Mouse (Mus musculus) c-Kit-negative CD71-positive TER-119-positive erythroid progenitor cells, embryonic 14.5 days (primary cell): Measurements from ENCODE around the gene Hvcn1.
"Not testable (repeated sequence)": the region's sequence is repeated elsewhere in the genome, so short reads cannot be mapped to it uniquely, and the experiment has no call there.

Experiments used
- DNase-seq: peaks from one replicate; pipeline ENCODE4 v3.0.0-alpha.2; 2013; ENCODE audit warnings: low read depth, low spot score

Hvcn1 gene

DNA sequence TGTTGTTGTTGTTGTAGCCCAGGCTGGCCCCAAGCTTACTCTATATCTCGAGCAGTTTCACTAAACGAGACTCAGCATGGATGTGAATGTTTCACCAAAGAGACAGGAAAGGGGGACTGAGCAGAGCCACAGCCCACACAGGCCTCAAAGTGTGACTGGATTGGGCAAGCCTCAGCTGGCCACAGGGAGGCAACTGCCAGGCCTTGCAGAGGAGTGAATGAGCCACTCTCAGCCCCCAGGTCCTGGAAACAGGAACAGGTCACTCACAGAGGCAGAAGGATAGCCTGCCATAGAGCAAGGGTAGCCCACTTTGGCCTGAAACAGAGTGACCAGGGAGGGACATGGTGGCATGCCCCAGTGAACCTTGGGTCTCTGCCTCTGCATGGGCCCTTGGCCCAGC is 2.4 kb upstream of the Hvcn1 start:
- DNase-seq = no peak

DNA sequence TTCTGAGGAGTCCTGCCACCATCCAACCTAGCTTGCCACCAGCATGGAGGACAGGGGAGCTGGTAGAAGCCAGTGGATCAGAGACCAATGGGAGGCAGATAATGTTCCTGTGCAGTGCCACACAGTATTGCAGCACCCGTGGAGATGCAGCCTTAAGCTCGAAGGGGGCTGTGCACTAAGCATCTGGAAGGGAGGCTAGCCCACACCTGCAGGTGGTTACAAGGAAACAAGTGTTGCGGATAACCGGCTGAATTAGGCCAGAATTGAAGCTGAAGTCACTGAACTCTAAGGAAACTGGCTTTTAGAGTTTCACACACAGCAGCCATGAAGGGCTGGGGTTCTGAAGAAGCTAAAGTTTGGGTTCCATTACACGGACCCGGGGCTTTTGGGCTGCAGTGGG is 2.3 kb downstream of the Hvcn1 start:
- no peak for DNase-seq

GRCm38 (mm10) chr5:122209591-122210368 is 3.2 kb downstream of the Hvcn1 start:
- DNase-seq = no peak

GRCm38 (mm10) chr5:122210890-122211289 is 4.3 kb downstream of the Hvcn1 start:
- no peak for DNase-seq

DNA sequence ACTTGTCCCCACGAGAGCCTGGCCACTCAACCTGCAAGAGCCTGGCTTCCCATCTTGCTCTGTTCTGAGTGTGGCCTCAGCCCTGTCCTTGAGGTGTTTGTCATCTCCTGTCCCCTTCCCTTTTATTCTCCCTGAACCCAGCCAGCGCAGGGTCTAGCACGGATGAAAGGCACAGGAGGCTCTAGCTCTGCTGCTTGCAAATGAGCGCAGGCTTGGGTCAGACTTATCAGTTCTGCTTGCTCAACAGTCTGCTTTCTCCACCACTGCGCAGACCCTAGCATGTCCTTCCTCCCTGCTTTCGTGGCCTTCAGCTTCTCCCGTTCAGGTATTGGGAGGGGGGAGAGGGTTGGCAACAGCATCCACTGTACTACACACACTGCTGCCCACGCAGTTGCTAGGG is 5.5 kb downstream of the Hvcn1 start:
- no peak for DNase-seq

- not testable (repeated sequence) for DNase-seq
Observed at GRCm38 (mm10) chr5:122212820-122213219, 6.2 kb downstream of the Hvcn1 start.

- DNase-seq = no peak
Observed at GRCm38 (mm10) chr5:122213861-122214260, 7.3 kb downstream of the Hvcn1 start.

DNA sequence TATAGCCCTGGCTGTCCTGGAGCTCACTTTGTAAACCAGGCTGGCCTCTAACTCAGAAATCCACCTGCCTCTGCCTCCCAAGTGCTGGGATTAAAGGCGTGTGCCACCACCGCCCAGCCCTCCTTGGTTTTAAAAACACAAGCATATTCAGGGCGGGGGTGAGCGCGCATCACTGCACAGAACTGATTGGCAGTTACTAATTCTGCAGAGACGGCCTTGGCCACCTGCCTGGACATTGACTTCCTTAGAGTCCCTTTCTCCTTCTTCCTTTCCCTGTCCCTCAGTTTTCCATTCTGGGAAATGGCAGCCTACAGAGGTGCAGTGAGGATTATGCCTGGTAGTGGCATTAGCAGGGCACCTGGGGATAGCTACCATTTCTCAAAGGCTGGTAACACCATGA is 11.0 kb downstream of the Hvcn1 start:
- DNase-seq = no peak

- DNase-seq = no peak
Observed at GRCm38 (mm10) chr5:122218109-122218905, 11.7 kb downstream of the Hvcn1 start.

- no peak for DNase-seq
Observed at GRCm38 (mm10) chr5:122218928-122219327, 12.3 kb downstream of the Hvcn1 start.

- no peak for DNase-seq
Observed at GRCm38 (mm10) chr5:122219655-122220629, 13.3 kb downstream of the Hvcn1 start.

DNA sequence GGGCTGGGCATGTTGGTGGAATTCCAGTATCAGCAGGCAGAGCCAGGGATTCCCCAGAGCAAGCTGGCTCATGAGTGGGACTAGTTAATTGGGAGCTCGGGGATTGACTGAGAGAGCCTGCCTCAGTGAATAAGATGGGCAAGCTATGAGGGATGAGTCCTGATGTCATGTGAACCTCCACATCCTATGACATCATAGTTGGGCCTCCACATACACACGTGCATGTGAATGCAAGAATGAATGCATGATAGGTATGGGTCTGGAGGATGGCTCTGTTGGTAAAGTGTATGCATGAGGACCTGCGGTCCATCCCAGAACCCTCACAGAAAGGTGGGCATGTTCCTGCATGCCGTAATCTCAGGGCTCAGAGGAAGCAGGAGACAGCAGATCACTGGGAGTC is 14.5 kb downstream of the Hvcn1 start:
- DNase-seq = no peak

DNA sequence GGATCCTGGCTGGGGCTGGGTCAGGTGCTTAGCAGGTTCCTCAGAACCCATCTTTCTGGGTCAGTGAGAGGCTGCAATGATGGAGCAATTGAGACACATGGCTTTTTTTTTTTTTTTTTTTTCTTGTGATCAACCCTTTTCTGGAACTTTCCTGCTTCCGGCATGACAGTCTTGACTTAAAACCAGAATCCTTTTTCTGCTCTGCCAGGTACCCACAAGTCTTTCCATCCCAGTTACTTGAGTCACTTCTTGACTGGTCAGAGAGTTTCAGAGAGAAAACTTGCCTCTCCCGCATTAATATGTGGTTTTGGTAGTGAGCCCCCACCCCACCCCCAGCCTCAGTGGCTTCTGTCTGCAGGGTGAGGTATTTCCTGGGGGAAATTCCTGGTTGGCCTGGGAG is 17.7 kb downstream of the Hvcn1 start:
- DNase-seq = no peak

DNA sequence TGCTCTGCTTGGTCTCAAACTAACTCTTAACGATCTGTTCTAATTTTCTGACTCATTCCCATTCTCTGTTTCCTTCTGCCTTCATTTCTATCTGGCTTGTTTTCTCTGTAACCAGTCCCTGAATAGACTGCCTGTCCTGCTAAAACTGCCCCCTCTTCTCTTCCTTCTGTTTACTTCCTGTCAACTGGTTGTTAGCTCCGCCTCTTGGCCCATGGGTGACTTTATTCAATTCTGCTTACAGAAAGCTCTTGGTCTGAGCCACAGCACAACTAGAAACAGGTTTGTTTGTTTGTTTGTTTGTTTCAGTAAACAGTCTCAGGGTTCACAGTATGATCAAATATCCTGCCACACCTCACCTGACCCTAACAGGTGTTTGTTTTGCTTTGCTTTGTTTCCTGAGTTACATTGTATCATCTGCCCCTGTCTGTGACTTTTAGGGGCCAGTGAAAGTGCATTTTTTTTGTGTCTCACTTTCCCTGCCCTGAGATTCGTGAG is 21.7 kb downstream of the Hvcn1 start:
- no peak for DNase-seq

DNA sequence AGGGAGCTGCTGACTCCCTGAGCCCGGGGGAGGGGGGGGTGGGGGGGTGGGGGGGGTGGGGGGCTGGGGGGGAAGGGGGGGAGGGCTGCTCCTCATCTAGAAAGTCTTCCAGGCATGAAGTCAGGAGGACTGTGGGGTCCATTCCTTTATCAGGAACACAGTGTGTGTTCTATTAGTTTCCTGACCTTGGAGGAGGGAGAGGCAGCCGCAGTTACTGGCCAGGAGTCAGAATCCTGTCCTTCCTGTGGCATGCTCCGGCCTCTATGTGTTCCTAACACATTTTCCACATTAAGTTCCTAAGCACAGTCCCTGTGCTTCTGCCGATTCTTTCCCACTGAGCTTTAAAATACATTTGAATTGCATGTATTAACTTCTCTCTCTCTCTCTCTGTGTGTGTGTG is 22.2 kb downstream of the Hvcn1 start:
- DNase-seq = no peak

DNA sequence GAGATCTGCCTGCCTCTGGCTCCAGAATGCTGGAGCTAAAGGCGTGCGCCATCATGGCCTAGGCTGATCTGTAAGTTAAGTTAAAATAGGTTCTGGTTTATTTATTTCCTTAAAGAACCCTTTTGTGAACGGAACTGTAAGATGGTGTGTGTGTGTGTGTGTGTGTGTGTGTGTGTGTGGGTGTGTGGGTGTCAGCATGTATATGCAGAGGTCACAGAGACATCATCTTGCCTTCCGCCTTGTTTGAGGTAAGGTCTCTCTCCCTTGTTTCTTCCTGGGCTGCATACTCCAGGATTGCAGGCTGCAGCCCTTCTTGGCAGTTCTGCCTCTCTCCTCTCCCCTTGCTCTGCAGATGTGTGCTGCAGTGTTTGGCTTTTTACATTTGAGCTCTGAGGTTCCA is 24.2 kb downstream of the Hvcn1 start:
- DNase-seq = no peak

DNA sequence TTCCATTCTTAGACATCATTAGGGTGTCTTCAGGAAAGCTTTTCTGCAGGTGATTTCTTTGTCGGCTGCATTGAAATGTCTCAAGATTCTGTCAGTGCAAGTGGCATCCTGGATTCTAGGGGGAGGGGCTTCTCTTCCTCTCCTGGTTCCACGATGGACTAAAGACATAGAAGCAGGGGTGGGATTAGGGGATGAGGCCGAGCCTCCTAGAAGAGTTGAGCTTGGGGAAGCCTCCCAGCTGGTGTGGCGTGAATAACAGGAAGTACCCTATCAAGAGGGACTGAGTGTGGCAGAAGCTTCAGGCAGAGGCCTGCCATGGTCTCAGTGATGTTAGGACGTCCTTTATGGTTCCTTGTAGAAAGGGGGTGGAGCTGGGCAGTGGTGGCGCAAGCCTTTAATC is 24.8 kb downstream of the Hvcn1 start:
- no peak for DNase-seq

DNA sequence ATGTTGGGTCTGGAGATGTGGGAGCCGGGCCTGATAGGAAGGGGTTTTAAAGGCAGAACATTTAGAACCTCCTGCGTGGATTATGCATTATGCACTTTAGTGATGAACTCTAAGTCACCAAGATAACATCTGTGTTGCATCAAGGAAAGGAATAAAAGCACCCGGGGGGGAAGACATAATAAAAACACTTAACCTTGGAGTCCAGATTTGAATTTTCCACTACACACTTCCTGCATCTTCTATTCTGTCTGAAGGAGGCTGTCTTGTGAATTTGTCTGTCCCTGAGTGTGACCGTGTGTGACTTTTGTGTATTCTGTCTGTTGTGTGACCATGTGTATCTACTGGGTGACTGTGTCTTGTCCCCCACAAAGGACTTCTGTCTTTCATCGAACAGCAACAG is 25.4 kb downstream of the Hvcn1 start:
- DNase-seq = no peak

DNA sequence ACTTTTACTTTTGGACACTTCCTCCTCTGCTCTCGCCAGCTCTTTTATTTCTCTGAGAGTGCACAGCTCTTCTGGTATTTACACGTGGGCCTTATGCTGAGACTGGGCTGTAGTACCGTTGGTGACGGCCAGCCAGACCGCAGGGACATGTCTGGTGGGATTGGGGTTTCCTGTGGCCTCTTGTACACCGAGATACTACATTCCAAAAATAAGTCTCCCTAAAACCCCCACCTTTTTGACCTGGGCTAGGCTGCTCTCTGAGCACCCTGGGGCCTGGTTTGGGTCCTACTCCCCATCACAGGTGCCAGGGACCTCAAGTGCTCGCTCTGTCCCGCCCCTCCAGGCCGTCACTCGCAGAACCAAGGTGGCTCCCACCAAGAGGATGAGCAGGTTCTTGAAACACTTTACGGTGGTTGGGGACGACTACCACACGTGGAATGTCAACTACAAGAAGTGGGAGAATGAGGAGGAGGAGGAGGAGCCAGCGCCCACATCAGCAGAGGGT is 26.5 kb downstream of the Hvcn1 start:
- no peak for DNase-seq

GRCm38 (mm10) chr5:122233695-122234094 is 27.1 kb downstream of the Hvcn1 start:
- DNase-seq = no peak
